Mouse (Mus musculus): ENCODE results near the gene Hrh3.

Gene Hrh3

DNA sequence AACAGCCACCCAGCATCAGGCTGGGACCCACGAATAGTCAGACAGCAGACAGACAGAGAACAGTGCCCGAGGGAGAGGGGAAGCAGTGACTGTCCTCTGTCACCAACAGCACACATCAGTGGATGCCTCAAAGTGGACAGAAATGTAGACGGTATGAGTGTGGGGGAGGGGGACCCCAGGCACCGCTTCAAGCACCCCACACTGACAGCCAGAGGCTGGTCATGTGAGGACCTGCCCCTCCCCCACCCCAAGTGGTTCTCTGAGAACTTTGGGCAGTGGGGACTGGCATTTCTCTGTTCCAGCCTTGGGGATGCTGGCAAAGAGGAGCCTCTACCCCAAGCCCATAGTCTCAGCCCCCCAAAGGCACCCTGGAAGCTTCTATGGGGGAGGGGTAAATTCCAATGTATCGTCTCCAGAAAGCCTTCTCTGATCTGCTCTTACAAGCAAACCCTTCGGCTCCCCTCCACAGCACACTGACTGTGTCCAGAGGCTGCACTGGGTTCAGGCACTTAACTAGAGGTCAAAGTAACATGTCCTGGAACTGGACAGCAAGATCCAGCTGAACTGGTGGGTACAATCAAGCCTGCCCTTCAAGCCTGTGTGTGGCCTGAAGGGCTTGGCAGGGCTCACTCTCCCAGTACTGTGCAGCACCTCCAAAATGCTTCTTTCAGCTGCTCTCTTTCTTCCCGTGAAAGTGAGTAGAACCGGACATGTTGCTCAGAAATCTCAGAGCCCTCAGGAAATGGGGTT lies 1.3 kb upstream of the Hrh3 start:
- DNase-seq (ENCODE audit: low read depth): peak; percentile 16

DNA sequence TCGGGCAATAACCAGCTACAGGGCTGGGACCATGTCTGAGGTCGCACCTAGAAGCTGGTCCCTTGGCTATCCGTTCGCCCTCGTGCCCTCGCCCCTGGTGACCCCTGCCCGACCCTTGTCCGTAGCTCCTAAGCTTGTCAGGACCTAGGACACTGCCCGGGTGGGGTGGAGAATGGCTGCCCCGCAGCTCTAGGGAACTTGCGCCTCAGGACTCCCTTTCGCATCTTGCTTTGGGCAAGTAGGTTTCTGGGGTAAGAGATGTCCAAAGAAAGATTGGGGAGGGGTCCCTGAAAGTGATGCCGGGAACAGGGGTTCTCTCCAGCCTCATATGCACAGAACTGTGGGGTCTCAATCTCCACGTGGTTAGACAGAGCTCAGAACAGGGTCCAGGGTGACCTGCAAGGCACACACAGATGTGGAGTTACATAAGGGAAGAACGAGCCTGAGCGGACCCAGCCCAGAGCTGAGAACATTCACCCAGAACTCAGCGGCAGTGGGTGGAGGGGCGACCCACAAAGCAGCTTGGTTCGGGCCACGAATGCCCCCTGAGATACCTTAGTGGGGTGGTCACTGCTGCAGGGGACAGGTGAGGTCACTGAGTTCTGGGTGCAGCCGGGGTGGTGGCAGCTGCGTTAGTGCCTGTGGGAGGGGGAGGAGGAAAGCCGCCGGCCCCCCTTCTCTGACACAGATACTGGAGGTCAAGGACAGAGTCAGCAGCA lies 530 bp upstream of the Hrh3 start:
- DNase-seq (ENCODE audit: low read depth): peak; percentile 52

DNA sequence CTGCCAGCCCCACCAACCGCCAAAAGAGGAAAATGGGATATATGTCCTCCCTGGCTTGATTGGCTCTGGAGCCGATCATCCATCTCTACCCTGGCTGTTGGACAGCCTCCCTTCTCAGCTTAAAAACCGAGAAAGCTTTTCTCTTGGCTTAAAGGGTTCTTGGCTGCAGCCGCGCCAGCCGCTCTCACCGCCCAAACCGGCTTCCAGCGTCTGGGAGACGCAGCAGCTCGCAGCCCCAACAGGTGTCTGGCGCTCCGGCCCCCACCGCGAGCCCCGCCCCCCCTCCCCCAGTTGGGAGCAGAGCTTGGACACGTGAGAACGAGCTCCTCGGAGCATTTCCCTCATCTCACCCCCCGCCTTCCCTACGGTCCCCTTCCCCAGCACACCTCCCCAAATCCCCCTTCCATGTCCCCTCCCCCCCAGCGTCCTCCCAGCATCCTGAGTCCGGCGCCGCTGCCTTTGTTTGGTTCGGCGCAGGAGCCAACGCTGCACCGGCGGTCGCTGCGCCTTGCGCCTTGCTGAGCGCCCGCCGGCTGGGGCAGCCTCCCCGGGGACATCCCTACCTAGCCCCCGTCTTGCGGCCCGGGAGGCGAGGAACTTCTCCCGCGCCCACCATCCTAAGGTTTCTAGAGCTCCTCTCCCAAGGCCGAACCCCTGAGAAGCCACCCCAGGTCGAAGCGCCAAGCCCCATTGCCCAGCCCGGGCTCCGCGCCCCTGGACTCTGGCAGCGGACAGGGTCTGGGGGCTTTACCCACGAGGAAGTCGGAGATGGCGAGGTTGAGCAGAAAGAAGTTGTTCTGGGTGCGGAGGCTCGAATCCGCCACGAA lies 924 bp downstream of the Hrh3 start:
- DNase-seq (ENCODE audit: low read depth): no peak

DNA sequence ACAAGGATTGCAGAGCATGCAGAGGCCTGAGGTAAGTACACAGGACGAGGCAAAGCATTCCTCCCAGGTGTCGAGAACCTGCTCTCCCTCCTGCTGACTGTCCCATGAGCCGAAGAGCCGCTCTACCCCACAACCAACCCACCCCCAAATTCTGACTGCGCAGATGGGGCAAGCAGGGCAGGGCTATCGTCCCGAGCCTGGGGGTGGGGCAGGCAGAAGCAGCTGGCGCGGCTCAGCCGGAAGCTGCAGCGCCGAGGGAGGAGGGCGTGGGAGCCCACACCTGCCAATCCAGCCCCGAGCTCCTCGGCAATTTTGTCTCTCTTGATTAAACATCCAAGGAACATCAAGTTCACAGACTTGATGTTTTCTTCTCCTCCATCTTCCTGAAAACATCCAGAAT lies 4.8 kb downstream of the Hrh3 start:
- peak; percentile 33 for DNase-seq (ENCODE audit: low read depth)

DNA sequence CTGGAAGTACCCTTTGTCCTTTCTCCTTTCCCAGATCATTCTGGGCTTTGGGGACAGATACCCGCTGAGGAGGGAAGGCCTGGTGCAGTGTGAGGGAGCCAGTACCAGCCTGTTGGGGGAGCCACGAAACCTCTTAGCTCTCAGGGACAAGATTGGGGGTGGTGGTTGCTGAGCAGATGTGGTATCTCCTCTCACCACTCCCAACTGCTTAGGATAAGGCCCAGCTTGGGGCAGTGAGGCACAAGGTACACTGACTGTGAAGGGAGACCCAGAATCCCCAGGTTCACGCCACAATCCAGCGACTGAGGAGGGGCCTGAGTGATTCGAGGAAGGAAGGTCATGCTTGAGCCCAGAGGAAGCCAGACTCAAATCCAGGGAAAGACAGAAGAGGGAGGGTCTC lies 6.1 kb downstream of the Hrh3 start:
- DNase-seq (ENCODE audit: low read depth): no peak

DNA sequence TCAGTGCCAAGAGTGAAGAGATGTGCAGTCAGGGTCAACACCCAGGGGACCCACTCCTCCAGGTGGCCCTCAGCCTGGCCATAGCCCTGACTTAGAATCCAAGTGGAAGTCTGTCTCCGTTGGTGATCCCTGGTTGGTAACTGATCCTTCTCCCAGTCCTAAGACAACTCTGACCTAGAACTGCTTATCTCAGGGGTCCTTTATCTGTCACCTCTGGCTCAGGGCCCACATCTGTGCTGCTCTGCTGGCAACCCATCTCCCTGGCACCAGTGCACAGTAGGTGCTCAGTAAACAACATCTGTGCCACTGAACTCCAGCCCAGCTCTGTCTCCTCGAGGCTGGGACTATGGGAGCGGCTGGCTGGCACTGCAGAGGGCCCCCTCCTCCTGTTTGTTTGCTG lies 6.7 kb downstream of the Hrh3 start:
- DNase-seq (ENCODE audit: low read depth): no peak

DNA sequence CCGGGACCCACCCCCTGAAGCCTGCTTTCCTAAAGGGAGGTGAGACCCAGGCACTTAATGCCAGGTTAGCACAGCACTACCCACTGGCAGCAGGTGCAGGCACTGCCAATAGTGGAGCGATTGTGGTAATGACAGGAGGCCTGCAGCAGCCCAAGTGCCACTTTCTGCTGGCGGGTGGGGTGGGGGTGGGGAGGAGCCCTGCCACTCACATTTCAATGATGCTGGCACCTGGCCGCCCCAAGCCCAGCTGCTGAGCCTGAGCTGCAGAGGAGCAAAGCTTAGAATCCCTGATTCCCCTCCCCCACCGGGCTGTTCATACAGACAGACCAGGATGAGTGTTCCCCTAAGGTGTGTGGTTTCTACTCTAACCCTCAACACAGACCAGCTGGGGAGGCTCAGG lies 8.6 kb downstream of the Hrh3 start:
- DNase-seq (ENCODE audit: low read depth): no peak

DNA sequence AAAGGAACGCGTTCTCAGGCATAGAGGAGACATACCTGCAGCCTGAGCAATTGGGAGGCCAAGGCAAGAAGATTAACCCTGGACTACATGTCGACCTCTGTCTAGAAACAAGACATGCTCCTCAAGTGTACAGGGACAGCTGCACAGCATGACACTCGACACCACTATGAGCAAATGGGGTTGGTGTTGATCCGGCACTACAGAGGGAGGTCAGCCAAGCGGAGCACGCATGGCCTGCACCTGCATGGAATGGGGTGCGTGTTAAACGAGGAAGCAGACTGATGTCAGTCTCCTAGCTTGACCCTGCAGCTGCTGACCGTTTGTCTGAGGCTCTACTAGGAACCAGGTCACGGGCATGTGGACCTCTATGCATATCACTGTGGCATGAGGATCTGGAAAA lies 14.0 kb downstream of the Hrh3 start:
- no peak for DNase-seq (ENCODE audit: low read depth)

DNA sequence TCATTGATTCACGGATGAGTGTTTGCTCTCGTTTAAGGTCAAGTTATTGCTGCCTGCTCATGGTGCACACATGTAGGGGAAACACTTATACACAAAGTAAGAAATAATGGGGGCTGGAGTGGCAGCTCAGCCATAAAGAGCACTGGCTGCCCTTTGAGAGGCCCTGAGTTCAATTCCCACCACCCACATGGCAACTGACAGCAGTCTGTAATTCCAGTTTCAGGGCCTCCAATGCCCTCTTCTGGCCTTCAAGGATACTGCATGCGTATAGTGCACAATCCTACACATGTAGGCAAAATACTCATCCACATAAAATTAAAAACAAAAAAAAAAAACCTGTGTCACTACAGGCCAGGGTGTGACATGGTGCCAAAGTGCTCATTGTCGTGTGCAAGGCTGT lies 16.8 kb downstream of the Hrh3 start:
- DNase-seq (ENCODE audit: low read depth): no peak

DNA sequence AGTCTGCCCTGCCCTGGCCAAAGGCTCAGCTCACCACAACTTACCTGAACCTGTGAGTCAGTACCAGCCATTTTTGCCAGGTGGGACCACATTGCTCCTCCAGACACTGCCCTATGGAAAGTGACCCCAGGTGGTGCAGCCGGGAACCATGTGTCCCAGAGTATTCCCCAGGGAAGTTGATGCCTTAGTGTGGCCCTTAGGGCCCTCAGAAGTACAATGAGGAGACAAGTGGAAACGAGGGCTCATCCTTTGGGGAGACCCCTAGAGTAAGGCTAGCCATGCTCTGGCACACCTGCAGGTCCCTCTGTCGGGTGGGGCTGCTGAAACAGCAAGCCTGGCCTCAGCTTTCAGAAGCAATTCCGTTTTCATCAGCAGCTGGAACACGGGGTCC lies 17.7 kb downstream of the Hrh3 start:
- no peak for DNase-seq (ENCODE audit: low read depth)

DNA sequence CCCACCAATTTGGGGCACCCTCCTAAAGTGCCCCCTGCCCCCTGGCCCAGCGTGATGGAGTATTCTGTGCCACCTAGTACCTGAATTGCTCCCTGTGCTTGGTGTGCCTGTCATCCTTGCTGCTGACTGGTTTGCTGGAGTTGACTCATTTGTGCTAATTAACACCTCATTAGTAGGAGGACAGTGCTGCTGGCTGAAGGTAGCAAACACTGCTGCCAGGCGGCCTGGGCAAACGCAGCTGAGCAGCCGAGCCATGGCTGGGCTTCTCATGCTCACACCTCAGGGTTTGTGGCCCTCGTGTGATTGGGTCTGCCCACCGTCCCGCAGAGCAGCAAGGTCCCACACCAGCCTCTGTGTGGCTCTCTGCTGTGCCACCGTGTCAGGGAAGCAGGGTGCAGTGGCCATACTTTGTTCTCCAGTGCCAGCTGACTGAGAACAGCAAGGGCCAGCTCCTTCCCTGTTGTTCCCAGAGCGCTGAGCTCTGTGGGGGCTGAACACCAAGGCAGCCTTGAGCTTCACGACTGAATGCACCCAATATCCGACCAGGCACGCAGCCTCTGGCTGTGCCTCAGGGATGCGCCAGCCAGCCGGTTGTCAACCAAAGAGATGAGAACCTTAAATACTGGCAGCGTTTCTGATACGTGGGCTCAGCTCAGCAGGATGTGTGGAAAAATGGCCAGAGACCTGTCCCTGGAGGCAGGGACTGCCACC lies 18.2 kb downstream of the Hrh3 start:
- DNase-seq (ENCODE audit: low read depth): no peak

DNA sequence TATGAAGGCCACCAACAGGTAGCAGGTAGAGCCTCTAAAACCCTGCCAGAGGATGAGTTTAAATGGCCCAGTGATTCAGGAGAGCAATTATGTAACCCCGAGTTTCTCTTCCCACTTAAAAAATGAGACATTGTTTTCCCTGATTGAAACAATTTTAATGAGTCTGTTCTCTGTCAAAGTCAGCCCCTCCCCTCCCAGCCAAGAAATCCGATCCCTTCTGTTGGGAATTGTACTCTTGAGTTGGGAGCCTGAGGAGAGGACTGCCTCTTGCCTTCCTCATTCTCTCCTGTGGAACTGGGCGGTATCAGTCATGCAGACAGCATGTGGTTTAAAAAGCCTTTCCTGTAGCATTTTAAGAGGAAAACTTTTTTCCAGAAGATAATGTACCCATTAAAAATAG lies 19.7 kb downstream of the Hrh3 start:
- no peak for DNase-seq (ENCODE audit: low read depth)

DNA sequence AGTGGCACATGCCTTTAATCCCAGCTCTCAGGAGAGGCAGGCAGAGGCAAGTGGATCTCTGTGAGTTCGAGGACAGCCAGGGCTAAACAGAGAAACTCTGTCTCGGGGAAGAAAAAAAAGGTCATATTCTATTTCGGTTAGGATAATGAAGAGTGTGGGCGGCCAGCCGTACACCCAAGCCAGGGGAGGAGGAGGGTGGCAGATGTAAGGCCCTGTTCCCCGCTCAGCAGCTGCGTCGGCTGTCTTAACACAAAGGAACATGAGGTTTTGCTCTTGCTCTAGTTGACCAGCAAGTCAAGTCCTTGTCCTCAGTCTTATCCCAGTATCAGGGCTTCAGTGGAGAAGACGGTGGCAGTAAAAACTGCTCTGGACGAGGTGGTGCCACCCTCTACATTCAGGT lies 21.2 kb downstream of the Hrh3 start:
- no peak for DNase-seq (ENCODE audit: low read depth)

DNA sequence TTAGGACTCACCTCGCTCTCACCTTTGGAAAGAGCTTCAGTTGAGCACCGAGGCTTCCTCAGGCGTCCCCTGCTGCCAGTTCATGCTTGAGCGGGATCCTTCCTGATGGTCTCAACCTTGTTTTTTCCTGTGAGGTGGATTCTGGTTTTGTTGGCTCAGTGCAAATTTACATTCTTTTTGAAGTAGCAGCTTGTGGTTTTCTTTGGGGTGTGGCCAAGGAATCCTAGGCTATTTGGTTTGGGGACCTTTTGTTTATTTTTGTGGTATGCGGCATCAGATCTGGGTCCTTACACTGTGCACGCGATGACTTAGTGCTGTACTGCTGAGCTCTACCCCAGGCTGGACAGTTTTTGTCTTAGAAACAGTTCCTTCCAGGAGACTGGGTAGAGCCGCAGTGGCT lies 23.6 kb downstream of the Hrh3 start:
- DNase-seq (ENCODE audit: low read depth): no peak

DNA sequence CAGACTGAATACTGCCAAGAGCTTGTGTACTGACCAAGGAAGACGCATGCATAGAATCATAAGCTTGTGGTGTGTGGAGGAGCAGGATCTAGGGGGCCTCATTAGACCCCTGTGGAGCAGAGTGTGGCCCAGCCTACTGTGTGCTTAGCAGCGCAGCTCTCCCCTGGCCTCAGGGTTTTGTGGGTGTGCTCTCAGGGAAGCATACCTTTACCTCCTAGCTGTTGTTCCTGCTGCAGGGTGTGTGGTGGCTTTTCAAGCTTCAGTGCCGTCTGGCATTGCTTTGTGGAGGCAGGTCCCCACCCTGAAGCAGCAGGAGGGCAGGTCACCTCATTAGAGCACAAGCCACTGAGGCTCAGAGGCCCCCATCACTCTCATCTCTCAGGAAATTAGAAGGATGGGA lies 26.7 kb downstream of the Hrh3 start:
- no peak for DNase-seq (ENCODE audit: low read depth)

DNA sequence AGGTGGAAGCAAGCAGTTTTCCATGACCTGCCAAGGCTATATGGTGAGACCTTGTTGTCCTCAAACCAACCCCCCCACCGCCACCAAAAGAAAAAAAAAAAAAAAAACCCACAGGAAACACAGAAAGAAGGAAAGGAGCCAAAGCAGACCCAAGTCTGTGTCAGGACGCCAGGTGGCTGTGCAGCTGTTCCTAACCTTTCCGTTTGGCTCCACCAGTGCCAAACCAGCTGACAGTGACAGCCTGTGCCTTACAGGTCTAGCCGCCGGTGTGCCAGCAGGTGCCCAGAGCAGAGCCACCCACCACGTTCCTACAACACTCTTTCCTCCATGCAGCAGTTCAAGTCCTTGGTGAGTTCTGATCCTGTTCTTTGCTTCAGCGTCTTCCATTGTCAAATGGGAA lies 31.4 kb downstream of the Hrh3 start:
- DNase-seq (ENCODE audit: low read depth): no peak

DNA sequence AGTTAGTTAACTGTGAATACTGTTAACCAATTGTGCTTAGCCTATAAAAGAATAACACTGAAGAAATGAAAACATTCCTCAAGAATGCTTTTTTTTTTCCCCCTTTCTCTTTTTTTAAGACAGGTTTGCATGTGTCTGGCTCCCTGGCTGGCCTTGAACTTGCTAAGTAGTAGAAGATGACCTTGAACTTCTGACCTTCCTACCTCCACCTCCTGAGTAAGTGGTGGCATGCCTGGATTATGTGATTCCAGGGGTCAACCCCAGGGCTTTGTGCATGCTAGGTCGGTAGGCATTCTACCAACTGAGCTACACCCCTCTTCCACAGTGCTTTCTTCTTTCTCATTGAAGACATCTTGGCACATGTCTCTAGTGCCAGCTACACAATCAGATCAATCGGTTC lies 32.6 kb downstream of the Hrh3 start:
- peak; percentile 10 for DNase-seq (ENCODE audit: low read depth)

DNA sequence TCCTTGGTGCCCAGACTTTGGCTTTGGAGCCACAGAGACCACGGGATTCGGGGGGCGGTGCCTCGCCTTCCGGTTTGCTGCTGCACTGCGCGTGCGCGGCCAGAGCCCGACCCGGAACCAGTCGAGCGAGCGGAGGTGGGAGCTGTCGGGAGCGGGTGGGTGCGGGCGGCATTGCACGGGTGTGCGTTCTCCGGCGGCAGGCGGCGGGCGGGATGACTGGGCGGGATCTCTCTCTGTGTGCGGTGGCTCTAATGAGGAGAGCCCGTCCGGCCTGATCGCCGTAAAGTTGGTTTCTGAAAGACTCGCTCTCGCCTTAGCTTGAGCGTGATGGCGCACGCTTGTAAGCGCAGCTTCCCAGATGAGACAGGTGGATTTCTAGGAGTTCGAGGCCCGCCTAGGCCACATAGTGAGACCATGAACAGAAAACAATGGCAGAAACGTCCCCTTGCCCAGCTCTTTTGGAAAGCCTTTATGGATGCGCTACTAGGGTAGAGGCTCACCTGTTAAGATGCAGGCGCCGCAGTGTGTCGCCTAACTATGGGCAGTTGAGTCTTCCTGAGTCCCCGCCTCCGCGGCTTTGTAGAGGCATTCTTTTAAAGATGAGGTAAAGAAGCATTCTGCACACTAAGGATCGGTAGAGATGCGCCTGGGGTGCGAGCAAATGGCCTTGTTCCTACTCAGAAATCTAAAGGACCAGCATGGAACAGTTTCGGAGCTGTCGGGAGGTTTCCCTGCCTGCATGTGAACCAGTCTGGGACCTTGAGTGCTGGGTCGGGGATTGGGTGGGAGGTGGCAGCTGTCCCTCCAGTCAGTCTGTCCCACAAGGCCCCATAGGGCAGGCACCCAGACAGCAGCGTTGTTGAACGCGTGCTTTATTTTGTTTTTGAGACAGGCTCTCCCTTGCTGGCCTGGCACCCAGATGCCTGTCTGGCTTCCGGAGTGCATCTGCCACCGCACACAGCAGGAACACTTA lies 33.5 kb downstream of the Hrh3 start, which contains the start of gene Mtg2:
Mtg2 (plus strand) TSS at position 108 of the 973 bp plus-strand sequence.
- DNase-seq (ENCODE audit: low read depth): peak; percentile 93

DNA sequence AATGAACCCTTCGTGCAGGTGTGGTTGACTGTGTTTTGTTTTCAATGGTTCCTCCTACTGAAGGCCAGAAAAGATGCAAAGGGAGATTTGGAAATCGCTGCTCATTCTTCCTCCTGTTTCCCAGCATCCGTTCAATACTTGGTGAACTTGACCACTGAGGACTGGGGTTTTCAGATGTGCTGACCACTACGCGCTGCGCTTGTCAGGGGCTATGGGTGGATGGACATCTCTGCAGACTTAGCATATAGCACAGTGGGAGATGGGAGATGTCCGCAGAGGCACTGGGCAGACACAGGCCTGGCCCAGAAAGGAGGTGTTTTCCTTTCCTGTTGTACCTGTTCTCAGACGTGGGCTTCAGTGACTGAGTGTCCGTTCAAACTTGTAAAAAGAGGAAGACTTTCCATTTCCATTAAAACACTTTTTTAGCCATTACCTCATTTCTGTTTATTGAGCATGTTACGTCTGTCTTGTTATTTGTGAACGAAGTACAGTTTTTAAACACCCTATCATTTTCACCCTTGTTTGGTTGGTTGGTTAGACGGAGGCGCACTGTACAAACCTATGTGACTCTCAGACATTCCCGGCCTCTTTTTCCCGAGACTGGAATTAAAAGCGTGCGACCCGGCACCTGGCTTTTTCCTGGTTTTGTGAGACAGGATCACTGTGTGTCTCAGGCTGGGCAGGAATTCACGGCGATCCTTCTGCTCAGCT lies 34.4 kb downstream of the Hrh3 start:
- no peak for DNase-seq (ENCODE audit: low read depth)

DNA sequence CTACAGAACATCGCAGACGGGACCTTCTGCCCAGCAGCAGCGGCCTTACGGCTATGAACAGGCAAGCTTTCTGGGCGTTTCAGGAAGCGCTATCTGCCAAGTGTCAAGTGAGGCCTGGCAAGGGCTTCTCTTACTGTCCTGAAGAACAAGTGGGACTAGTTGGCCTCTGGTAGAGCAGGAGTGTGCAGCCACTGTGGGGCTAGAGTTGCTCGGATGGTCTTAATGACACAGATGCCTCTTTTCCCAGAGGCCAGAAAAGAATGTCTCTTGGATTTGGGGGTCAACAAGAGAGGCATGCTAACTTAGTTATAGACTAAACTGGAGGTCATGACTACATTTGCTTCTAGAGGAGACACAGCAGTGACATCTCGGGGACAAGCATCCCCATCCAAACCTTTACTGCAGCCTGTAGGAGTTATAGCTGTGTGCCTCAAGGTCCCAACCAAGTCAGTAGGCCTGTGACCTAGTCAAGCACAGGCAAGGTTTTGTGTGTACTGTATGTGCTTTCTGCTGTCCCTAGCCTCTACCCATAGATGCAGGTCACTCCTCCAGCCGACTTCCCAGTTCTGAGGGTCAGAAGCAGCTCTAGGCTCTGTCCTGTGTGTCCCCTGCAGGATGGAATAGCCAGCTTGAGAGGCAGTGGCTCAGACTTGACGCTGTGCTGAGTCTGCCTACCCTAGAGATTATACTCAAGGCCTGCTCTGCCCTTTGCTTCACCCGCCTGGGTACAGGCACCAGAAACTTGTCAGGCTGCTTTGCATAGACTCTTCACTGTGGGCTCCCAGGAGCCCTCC lies 40.8 kb downstream of the Hrh3 start:
- no peak for DNase-seq (ENCODE audit: low read depth)

Measured in naive thymus-derived CD4-positive, alpha-beta T cell, adult 2 months (primary cell).